Mouse (Mus musculus): Measurements from ENCODE around the gene Tex36.

Gene Tex36

DNA sequence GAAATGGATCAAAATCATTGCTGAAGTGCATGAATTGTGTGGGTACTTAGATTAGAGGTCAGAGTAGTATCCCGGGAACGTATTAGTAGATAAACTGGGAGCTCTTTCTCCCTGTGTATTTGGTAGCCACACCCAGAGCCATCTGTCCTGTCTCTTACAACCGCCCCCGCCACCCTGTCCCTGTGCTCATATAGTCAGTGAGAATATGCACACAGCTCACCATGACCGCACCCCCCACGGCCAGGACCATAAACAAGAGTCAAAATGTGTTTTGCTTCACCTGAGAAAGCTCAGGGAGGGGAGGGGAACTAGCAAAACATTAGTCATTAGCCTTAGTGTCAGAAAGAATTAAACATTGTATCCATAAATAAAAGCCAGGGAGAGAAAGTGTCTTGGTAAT, 18.7 kb downstream of the Tex36 start:
- no peak for DNase-seq

- no peak for DNase-seq
These were observed 21.7 kb downstream of the Tex36 start for GRCm38 (mm10) chr7:133580296-133580640.

GRCm38 (mm10) chr7:133579491-133580295, 22.3 kb downstream of the Tex36 start:
- no peak for DNase-seq

DNA sequence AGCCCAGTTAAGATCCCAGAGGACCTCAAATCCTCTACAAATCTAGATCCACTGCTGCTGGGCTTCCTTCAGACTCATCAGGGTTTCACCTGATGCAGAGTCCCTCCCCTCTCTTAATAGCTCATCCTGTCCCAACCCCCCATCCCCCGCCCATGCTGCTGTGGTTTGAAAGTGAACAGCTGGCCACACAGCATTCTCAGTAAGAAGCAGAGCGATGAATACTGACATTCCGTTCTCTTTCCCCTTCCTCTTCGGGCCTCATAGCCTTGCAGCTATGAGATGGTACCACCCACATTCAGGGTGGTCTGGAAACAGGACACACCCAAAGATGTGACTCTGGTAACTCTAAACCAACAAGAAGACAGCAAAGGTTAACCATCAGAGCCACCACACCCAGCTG, 25.1 kb downstream of the Tex36 start:
- no peak for DNase-seq

DNA sequence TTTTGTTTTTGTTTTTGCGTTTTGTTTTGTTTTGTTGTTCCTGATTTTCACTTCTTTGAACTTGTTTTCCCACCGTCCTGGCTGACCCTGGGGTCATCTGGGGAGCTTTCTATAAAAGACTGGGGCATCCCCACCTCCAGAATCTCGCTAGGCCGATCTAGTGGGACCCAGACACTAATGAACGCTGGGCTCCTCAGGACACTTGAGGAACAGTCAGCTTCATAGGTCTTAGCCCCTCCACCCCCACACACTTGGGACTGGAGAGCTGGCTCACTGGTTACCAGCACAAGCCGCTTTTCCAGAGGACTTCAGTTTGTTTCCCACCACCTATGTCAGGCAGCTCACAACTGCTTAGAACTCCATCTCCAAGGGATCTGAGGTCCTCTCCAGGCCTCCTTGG, 25.7 kb downstream of the Tex36 start:
- no peak for DNase-seq

DNA sequence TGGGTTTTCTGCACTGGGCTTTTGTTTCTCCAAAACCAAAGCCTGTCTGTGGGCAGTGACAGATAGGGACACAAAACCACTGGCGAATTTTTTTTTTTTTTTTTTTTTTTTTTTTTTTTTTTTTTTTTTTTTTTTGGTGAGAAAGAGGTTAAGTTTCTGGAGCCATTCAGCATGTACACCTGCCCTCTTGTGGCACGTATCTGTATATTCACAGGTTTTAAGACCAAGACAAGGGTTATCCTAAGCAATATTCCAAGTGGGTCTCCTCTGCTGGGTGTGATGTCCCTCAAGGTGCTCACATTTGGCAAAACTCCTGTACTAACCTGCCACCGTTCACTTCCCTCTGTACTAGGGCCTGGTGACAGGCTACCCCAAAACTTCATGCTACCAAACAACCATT, 30.0 kb downstream of the Tex36 start:
- DNase-seq: no peak

- DNase-seq: no peak
These were observed 32.6 kb downstream of the Tex36 start for GRCm38 (mm10) chr7:133569194-133569880.

GRCm38 (mm10) chr7:133564600-133564999, 37.4 kb downstream of the Tex36 start:
- DNase-seq: no peak

- DNase-seq: no peak
These were observed 38.7 kb downstream of the Tex36 start for GRCm38 (mm10) chr7:133563175-133563824.

- no peak for DNase-seq
These were observed 46.0 kb downstream of the Tex36 start for GRCm38 (mm10) chr7:133555786-133556492.

DNA sequence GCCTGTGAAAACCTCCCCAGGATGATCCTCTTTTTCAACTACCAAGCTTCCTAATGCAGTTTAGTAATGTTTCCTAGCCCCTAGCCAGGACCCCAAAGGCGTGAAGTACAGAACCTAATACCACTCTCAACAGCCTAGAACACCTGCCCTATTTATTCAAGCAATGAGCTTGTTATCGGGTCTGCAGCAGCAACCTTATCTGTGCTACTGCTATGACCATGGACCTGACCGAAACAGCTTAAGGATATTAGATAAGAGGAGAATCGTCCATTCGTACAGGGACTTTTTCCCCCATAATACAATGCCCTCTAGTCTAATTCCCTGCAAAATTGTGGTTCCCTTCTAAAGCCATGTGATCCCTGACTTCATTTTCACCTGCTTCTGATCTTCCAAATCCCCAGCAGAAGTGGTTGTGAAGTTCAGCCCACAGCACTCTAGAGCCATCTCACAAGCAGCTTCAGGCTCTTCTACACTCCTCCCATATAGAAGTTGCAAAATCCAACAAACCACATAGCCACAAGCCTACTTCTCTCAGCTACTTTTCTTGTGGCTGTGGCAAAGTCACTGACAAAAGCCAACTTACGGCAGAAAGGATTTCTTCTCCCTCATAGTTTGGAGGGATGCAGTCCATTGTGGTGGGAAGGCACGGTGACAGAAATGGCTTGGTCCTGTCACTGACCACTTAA, 49.5 kb downstream of the Tex36 start:
- DNase-seq: no peak

DNA sequence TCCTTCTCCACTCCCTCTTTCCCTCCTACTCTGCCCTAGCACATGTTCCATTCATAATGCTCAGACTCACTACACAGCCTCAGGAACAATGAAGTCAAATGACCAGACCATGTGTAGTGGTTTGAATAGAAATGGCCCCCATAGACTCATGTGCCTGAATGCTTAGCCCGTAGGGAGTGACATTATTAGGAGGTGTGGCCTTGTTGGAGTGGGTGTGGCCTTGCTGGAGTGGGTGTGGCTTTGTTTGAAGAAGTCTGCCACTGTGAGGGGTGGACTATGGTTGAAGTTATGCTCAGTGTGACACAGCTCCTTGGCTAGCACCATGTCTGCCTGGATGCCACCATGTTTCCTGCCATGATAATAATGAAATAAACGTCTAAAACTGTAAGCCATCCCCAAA, 51.0 kb downstream of the Tex36 start:
- no peak for DNase-seq

DNA sequence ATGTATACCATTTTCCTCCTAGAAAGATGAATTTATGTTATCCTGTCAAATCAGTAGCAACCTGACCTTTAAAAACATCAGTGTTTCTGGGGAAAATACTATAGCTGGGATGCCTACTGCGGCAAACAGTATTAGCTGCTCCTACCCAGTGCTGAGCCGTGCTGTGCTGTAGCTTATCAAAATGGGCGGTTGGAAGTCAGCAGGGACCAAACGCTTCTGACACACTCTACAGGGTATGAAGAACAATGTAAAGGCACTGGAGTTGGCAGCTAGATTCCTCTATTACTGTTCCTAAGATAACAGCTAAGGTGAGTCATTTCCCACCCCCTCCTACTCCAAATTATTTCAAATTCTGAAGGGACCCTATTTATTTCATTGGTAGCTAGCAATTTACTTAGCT, 53.5 kb downstream of the Tex36 start:
- DNase-seq: no peak

DNA sequence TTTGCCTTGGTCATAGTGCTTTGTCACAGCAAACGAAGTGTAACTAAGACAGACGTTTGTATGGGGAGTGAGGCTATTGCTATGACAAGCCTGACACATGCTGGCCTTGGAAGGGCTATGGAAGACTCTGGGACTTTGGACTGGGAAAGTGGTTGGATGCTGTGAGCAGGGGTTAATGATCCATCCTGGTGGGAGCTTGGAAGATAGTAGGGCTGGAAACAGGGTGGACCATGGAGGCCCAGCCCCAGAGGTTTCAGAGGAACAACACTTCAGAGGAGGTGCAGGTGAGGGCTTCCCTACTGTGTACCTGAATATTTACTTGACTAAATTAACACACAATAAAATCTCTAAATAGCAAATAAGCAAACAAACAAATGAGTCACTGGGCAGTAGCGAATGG, 56.3 kb downstream of the Tex36 start:
- DNase-seq: no peak

- no peak for DNase-seq
These were observed 57.0 kb downstream of the Tex36 start for GRCm38 (mm10) chr7:133544966-133545365.

GRCm38 (mm10) chr7:133543131-133543530, 58.8 kb downstream of the Tex36 start:
- DNase-seq: no peak

DNA sequence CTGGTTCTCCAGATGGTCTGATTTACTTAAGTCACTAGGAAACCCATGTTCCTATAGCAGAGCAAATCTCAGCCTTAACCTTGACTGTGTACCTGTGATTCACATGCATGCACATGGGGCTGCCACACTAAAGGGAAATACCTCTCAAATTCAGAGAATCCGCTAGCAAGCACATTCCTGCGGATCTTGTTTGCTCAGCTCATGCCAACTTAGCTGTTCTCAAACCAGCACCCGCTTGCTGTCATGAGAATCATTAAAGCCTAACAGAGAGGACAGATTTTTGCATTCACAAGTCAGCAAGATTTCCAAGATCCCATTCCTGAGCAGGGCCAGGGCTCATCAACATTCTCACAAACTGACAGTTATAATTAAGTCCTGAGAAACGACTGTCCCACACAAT, 64.6 kb downstream of the Tex36 start:
- DNase-seq: no peak
